Mouse (Mus musculus) central nervous system, embryonic 18 days (tissue): Measurements from ENCODE around the gene Rasl11b. TPM values are rescaled to one million over a fixed set of nuclear protein-coding genes. Genes with fewer than 3 reads are reported as not detected.

Experiments
- polyA plus RNA-seq: library from polyadenylated mRNA; depleted of rRNA; stranded (reverse); fragments of >200 nt; gene quantifications from 2 replicates; pipeline ENCODE4 v1.2.3, GENCODE M21; 2012; rRNA removed

Gene Rasl11b
- 30.0 and 34.4 TPM in 2 replicates for polyA plus RNA-seq

DNA sequence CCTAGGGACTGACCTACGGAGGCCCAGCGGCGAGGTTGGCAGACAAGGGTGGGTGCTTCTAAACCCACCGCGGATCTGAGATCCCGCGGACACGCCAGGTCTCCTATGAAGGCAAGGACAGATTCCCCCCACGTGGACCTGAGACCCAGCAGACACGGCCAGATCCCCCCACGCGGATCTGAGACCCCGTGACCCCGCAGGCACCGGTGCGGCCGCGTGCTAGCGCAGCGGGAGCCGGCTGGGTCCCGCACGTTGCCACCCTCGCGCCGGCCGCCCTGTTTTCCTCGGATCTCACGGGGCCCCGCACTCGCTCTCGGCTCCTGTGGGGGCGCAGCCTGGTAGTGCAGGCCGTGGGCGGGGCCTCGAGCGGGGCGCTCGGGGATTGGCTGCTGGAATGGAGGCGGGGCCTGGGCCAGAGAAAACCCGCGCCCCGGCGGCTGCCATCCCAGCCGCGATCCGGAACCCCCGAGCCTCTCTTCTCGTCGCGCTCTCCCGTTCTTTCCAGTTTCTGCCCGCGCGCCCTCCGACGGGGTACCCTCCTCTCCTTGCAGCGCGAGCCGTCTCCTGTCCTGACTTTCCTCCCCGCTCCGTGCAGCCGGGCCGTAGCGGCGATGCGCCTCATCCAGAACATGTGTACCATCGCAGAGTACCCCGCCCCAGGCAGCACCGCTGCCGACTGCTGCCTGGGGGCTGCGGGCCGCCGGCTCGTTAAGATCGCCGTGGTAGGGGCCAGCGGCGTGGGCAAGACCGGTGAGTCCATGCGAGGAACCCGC lies at the start of gene Rasl11b:
Rasl11b (plus strand) TSS at position 446 of the 773 bp plus-strand sequence.

Other genes with a start within 250 kb of the Rasl11b start
- 28.9 and 30.0 TPM in 2 replicates for gene Usp46, start 126.9 kb upstream of the Rasl11b start, polyA plus RNA-seq